Mouse (Mus musculus) hindbrain, embryonic 12.5 days (tissue): ENCODE data around the gene Trpv4. TPM values are rescaled to one million over a fixed set of nuclear protein-coding genes. Genes with fewer than 3 reads are reported as not detected.

Experiments
- ATAC-seq: fragments of 200-750 bp; cut with Nextera tagmentation; 2 replicates; pipeline ENCODE4 v1.8.0; 2017; ENCODE audit warnings: moderate TSS enrichment; ENCODE audit not compliant: low FRiP score
- H3K27ac ChIP-seq: fragments of 300-500 bp; sonication (generic); 2 replicates; pipeline ENCODE4 v1.5.1; 2016; ENCODE audit warnings: mild to moderate bottlenecking
- H3K27me3 ChIP-seq: fragments of 300-500 bp; sonication (generic); 2 replicates; pipeline ENCODE4 v1.6.1; 2016; ENCODE audit warnings: mild to moderate bottlenecking
- H3K36me3 ChIP-seq: fragments of 300-500 bp; sonication (generic); 2 replicates; pipeline ENCODE4 v1.6.1; 2016; ENCODE audit warnings: mild to moderate bottlenecking
- H3K4me1 ChIP-seq: fragments of 300-500 bp; sonication (generic); 2 replicates; pipeline ENCODE4 v1.6.1; 2016
- H3K4me2 ChIP-seq: fragments of 300-500 bp; sonication (generic); replicated peaks from 2 replicates; pipeline ENCODE4 v1.6.1; 2016; ENCODE audit warnings: mild to moderate bottlenecking
- H3K4me3 ChIP-seq: fragments of 300-500 bp; sonication (generic); 2 replicates; pipeline ENCODE4 v1.5.1; 2016; ENCODE audit warnings: mild to moderate bottlenecking
- H3K9ac ChIP-seq: fragments of 300-500 bp; sonication (generic); 2 replicates; pipeline ENCODE4 v1.6.1; 2016; ENCODE audit warnings: mild to moderate bottlenecking, moderate library complexity
- H3K9me3 ChIP-seq: fragments of 300-500 bp; sonication (generic); replicated peaks from 2 replicates; pipeline ENCODE4 v1.6.1; 2016; ENCODE audit warnings: mild to moderate bottlenecking
- WGBS: fragments of 180-500 bp; shearing (Covaris S2); methylation state at CpG from one replicate; pipeline ENCODE4 v1.1.7; 2016; 5-methylcytosine and 5-hydroxymethylcytosine counted together
- polyA plus RNA-seq: library from polyadenylated mRNA; unstranded; fragments of >200 nt; fragmentation: Nextera tagmentation; extraction: Ambion mirVana; gene quantifications from 2 replicates; pipeline ENCODE4 v1.2.1, GENCODE M21; 2016

Trpv4 gene
- polyA plus RNA-seq, 1 experiment from 2014 or later: 1.3 TPM

DNA sequence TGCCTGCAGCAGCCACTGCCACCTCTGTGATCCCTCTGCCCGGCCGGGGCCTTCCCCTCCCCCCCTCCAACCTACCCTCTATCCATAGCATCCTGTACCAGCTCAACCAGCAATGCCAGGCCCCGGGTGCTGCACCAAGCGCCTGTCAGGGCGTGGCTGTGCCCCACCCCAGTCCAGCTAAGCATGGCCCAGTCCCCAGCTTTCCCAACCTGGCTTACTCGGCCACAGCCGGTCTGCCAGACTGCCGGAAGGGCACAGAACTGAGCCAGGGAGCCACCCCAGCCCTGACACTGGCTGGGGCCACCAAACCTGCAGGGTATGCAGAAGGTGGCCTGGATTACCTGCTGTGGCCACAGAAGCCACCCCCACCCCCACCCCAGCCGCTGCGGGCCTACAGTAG is 47.0 kb downstream of the Trpv4 start:
- no peak overlapping the region for H3K27ac ChIP-seq
- 0 out of 2 replicates have a peak overlapping the region, but pooled peaks have one; percentile 13 for H3K9ac ChIP-seq
- H3K4me2 ChIP-seq: no peak overlapping the region
- 83% methylated on average over 9 of the region's 10 CpGs for whole genome bisulfite sequencing
- peaks cover 42% of the 10 kb centered on the region for H3K4me1 ChIP-seq
- H3K4me3 ChIP-seq: no peak overlapping the region
- peaks cover 17% of the 10 kb centered on the region for H3K36me3 ChIP-seq
- peaks cover 4% of the 10 kb centered on the region for H3K27me3 ChIP-seq
- no peaks in the 10 kb centered on the region for H3K9me3 ChIP-seq
- no peak for ATAC-seq

DNA sequence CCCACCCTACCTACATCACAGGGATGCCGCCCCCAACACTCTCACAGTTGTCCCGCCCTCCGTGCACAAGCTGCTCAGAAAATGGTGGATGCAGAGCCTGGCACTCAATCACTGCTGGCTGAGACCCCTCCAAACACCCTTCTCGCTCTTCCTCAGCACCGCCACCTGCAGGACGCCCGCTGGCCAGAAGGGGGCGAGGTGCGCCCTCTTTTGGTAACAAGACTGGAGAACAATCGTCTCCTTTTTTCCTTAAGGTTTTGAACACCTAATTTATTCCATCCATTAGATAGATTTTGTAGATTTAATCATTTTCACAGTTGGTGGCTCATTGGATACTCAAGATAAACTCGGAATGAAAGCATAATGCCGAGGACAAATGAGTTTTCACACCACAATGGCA is 49.7 kb downstream of the Trpv4 start:
- H3K4me1 ChIP-seq: peaks cover 62% of the 10 kb centered on the region
- peak; percentile 29; the same call in 1 of the 2 replicates for ATAC-seq

GRCm38 (mm10) chr5:114607651-114608050 is 50.6 kb downstream of the Trpv4 start:
- no peak for ATAC-seq

More for the DNA sequence above, 49.7 kb downstream of the Trpv4 start:
- Histone ChIP-seq H3K9ac (no peak overlapping the region), H3K27me3 (peaks cover 4% of the 10 kb centered on the region), H3K4me2 (0 out of 2 replicates have a peak overlapping the region, but pooled peaks have one; percentile 3), H3K36me3 (peaks cover 17% of the 10 kb centered on the region), H3K9me3 (no peaks in the 10 kb centered on the region), H3K4me3 (no peak overlapping the region), H3K27ac (peak overlapping the region; percentile 67)
- 4% methylated on average over 12 of the region's 12 CpGs for WGBS

GRCm38 (mm10) chr5:114605981-114606380 is 52.2 kb downstream of the Trpv4 start:
- Histone ChIP-seq H3K4me3 (no peak overlapping the region), H3K36me3 (peaks cover 4% of the 10 kb centered on the region; the same call in 1 of the 2 replicates), H3K27ac (peak overlapping the region; percentile 23; the same call in 1 of the 2 replicates), H3K9me3 (no peaks in the 10 kb centered on the region), H3K9ac (no peak overlapping the region), H3K4me1 (peaks cover 57% of the 10 kb centered on the region), H3K27me3 (no peaks in the 10 kb centered on the region; the same call in none of the 2 replicates), H3K4me2 (no peak overlapping the region)
- ATAC-seq: no peak
- WGBS: 86% methylated on average over 6 of the region's 6 CpGs

More at GRCm38 (mm10) chr5:114607651-114608050, 50.6 kb downstream of the Trpv4 start:
- Histone ChIP-seq H3K9ac (no peak overlapping the region), H3K36me3 (peaks cover 17% of the 10 kb centered on the region), H3K9me3 (no peaks in the 10 kb centered on the region), H3K4me1 (peaks cover 56% of the 10 kb centered on the region), H3K27ac (peak overlapping the region; percentile 67), H3K4me3 (no peak overlapping the region), H3K27me3 (peaks cover 4% of the 10 kb centered on the region), H3K4me2 (no peak overlapping the region)
- WGBS: 65% methylated on average over 8 of the region's 8 CpGs

GRCm38 (mm10) chr5:114604781-114605290 is 53.4 kb downstream of the Trpv4 start:
- Histone ChIP-seq H3K9me3 (no peaks in the 10 kb centered on the region), H3K27ac (peak overlapping the region; percentile 26; the same call in 1 of the 2 replicates), H3K9ac (peak overlapping the region; percentile 41; the same call in 1 of the 2 replicates), H3K4me3 (no peak overlapping the region), H3K4me1 (peaks cover 57% of the 10 kb centered on the region), H3K4me2 (no peak overlapping the region), H3K36me3 (no peaks in the 10 kb centered on the region), H3K27me3 (no peaks in the 10 kb centered on the region; the same call in 1 of the 2 replicates)
- WGBS: 16% methylated on average over 11 of the region's 11 CpGs
- ATAC-seq: peak; percentile 81

DNA sequence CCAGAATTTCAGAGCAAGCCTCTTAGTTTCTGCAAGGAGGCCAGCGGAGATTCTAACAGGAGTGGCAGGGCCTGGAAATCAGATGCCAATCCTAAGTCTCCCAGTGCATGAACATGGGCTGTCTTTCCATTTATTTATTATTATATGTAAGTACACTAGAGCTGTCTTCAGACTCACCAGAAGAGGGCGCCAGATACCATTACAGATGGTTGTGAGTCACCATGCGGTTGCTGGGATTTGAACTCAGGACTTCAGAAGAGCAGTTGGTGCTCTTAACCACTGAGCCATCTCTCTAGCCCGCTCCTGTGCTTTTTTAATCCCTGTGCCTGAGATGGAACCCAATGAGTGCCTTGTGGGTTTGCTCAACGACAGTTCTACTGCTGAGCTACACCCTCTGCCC is 54.2 kb downstream of the Trpv4 start:
- no peaks in the 10 kb centered on the region for H3K36me3 ChIP-seq
- H3K9me3 ChIP-seq: no peaks in the 10 kb centered on the region
- WGBS: 81% methylated on average over 5 of the region's 5 CpGs
- ATAC-seq: no peak
- 0 out of 2 replicates have a peak overlapping the region, but pooled peaks have one; percentile 26 for H3K27ac ChIP-seq
- no peaks in the 10 kb centered on the region; the same call in 1 of the 2 replicates for H3K27me3 ChIP-seq
- H3K4me2 ChIP-seq: no peak overlapping the region
- H3K9ac ChIP-seq: no peak overlapping the region
- peaks cover 56% of the 10 kb centered on the region for H3K4me1 ChIP-seq
- H3K4me3 ChIP-seq: no peak overlapping the region

DNA sequence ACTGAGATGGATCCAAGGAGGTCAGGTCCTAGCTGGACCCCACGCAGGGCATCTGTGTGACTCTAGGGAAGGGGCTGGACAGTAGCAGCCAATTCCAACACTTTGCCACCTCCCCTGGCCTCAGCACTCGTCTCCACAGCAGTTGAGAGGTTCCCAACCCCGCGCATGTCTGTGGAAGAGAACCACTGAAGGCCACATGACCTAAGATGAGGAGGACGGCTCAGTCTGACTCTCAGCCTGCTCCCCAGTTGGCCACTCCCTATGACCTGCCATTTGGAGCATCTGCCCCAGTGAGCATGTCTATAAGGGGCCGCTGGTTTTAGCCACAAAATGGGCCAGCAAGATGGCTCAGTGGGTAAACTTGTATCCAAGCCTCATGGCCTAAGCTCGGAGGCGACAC is 56.2 kb downstream of the Trpv4 start:
- no peaks in the 10 kb centered on the region for H3K36me3 ChIP-seq
- WGBS: 79% methylated on average over 8 of the region's 8 CpGs
- H3K27me3 ChIP-seq: no peaks in the 10 kb centered on the region; the same call in 1 of the 2 replicates
- H3K4me2 ChIP-seq: no peak overlapping the region
- H3K9me3 ChIP-seq: no peaks in the 10 kb centered on the region
- 0 out of 2 replicates have a peak overlapping the region, but pooled peaks have one; percentile 2 for H3K9ac ChIP-seq
- no peak for ATAC-seq
- peaks cover 42% of the 10 kb centered on the region for H3K4me1 ChIP-seq
- H3K27ac ChIP-seq: no peak overlapping the region
- no peak overlapping the region for H3K4me3 ChIP-seq

DNA sequence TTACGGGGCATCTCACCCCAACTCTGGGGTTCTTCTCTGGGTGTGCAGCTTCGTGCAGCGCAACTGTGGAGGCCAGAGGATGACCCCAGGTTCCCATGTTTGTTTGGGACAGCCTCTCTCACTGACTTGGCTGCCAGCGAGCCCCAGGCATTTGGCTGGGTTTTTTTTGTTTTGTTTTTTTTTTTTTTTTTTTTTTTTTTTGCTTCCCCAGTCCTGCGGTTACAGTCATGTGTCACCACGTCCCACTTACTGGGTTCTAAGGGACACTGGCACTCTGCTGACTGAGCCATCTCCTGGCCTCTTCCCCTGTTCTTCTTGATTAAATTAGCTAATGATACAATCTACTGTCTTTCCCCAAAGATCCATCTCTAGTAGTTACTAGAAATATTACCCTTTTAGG is 60.6 kb downstream of the Trpv4 start:
- Histone ChIP-seq H3K9ac (no peak overlapping the region), H3K27me3 (no peaks in the 10 kb centered on the region; the same call in 1 of the 2 replicates), H3K36me3 (0 out of 2 replicates have a peak, but pooled peaks cover 8% of the 10 kb centered on the region), H3K9me3 (no peaks in the 10 kb centered on the region), H3K4me1 (peaks cover 44% of the 10 kb centered on the region), H3K4me3 (no peak overlapping the region), H3K4me2 (no peak overlapping the region), H3K27ac (no peak overlapping the region)
- 58% methylated on average over 6 of the region's 6 CpGs for WGBS
- ATAC-seq: no peak

DNA sequence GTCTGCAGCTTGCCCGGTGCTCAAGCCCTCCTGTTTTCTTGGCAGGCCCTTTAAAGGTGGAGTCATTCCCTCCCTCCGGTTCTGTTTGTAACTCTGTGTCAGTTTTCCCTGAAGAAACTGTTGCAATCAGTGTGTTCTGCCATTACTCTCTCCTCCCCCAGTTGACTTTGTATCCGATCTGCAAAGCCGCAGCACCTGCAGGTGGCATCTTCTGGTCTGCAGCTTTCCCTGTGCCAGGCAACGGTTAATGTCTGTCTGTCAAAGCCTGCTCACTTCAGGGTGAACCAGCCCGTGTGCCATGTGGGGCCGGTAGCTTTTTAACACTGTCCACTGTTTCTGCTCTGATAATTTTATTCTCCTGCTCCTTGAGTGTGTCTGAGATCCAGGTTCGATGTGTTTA is 61.0 kb downstream of the Trpv4 start:
- Histone ChIP-seq H3K36me3 (0 out of 2 replicates have a peak, but pooled peaks cover 8% of the 10 kb centered on the region), H3K4me3 (no peak overlapping the region), H3K4me1 (peaks cover 48% of the 10 kb centered on the region), H3K9ac (no peak overlapping the region), H3K4me2 (no peak overlapping the region), H3K27ac (0 out of 2 replicates have a peak overlapping the region, but pooled peaks have one; percentile 7), H3K9me3 (no peaks in the 10 kb centered on the region), H3K27me3 (no peaks in the 10 kb centered on the region; the same call in 1 of the 2 replicates)
- 60% methylated on average over 8 of the region's 8 CpGs for WGBS
- ATAC-seq: no peak

DNA sequence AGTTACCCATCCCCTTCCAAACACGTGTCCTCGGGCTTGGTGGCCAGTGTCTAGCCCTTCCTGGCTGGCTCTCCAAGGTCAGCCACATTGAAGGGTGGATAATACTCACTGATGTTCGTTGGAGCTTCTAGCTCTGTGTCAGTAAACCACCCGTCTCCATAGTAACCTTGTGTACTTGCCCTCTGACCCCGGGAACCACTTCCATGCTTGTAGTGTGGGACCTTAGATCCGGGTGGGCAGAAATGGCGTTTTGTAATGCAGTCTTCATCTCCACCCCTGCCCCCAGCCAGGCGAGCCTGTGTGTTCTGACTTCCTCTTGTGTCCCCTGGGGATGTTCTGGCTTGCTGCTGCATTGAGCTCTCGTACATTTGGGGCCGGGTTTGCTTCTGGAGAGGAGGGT is 61.6 kb downstream of the Trpv4 start:
- Histone ChIP-seq H3K27me3 (no peaks in the 10 kb centered on the region), H3K4me2 (0 out of 2 replicates have a peak overlapping the region, but pooled peaks have one; percentile 4), H3K4me1 (peaks cover 49% of the 10 kb centered on the region), H3K9me3 (no peaks in the 10 kb centered on the region), H3K9ac (no peak overlapping the region), H3K4me3 (no peak overlapping the region), H3K36me3 (0 out of 2 replicates have a peak, but pooled peaks cover 8% of the 10 kb centered on the region), H3K27ac (0 out of 2 replicates have a peak overlapping the region, but pooled peaks have one; percentile 7)
- 20% methylated on average over 10 of the region's 10 CpGs for whole genome bisulfite sequencing
- ATAC-seq: no peak

DNA sequence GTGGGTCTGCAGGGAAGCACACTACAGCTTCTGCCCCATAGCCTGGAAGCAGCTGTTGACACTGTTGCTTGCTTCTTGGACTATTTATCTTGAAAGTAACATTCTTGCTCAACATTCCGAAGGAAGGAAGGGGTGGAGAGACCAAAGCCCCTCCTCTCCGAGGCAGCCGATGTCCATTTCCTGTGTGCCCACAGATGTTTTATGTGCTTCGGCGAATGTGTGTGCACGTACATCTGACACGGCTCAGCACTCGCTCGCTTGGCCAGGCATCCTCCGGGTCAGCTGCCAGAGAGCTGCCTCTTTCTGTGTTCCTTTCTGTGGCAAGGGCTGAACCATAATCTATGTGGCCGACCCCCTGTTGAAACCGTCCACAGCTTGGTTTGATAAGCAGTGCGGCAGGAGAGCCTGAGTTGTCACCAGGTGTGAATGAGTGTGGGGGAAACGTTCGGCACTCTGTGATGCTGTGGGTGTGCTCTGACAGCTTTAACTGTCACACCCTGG is 63.4 kb downstream of the Trpv4 start:
- Histone ChIP-seq H3K27ac (no peak overlapping the region), H3K27me3 (no peaks in the 10 kb centered on the region), H3K4me2 (no peak overlapping the region), H3K9ac (no peak overlapping the region), H3K4me1 (peaks cover 68% of the 10 kb centered on the region), H3K36me3 (0 out of 2 replicates have a peak, but pooled peaks cover 8% of the 10 kb centered on the region), H3K9me3 (no peaks in the 10 kb centered on the region), H3K4me3 (no peak overlapping the region)
- 72% methylated on average over 15 of the region's 15 CpGs for WGBS
- no peak for ATAC-seq

- H3K4me2 ChIP-seq: no peak overlapping the region
- no peaks in the 10 kb centered on the region for H3K9me3 ChIP-seq
- WGBS: 94% methylated on average over 5 of the region's 5 CpGs
- no peak overlapping the region for H3K4me3 ChIP-seq
- H3K4me1 ChIP-seq: peaks cover 74% of the 10 kb centered on the region
- H3K9ac ChIP-seq: no peak overlapping the region
- H3K27ac ChIP-seq: 0 out of 2 replicates have a peak overlapping the region, but pooled peaks have one; percentile 60
- H3K36me3 ChIP-seq: 0 out of 2 replicates have a peak, but pooled peaks cover 8% of the 10 kb centered on the region
- no peaks in the 10 kb centered on the region for H3K27me3 ChIP-seq
- no peak for ATAC-seq
Observed at GRCm38 (mm10) chr5:114593949-114594348, 64.3 kb downstream of the Trpv4 start.
